Mouse (Mus musculus) cerebellum, postnatal 4 days (tissue): ENCODE measurements at regions not wholly inside any gene's neighbourhood (a gene's known extent, or its start where the extent isn't known, plus 50 kb on each side); places are given as distances from the start of the nearest gene placed in this dataset.
A peak's percentile ranks its signal among the peaks of the same experiment; 100 is the strongest.

ENCODE experiments used
- DNase-seq, 2 experiments: peaks; one replicate each; pipeline ENCODE4 v3.0.0; 2022; ENCODE audit warnings: low spot score in 2 of 2, mixed read lengths in 1 of 2

GRCm38 (mm10) chr3:105130228-105130627, 63.6 kb downstream of the 4930564D02Rik start:
- DNase-seq, result no peak

- DNase-seq, result no peak
Measured at GRCm38 (mm10) chr3:105131053-105131452, 64.4 kb downstream of the 4930564D02Rik start.

- no peak for DNase-seq
Measured at GRCm38 (mm10) chr3:105133011-105133410, 66.4 kb downstream of the 4930564D02Rik start.

- DNase-seq, result no peak
Measured at GRCm38 (mm10) chr3:105141170-105141971, 74.7 kb downstream of the 4930564D02Rik start.

GRCm38 (mm10) chr3:105142631-105143030, 76.0 kb downstream of the 4930564D02Rik start:
- no peak for DNase-seq

GRCm38 (mm10) chr3:105151475-105152157, 85.0 kb downstream of the 4930564D02Rik start:
- DNase-seq, result peak; percentile 47 to 70

- no peak for DNase-seq
Measured at GRCm38 (mm10) chr3:105152158-105152541, 85.5 kb downstream of the 4930564D02Rik start.

GRCm38 (mm10) chr3:105158376-105158775, 91.7 kb downstream of the 4930564D02Rik start:
- no peak for DNase-seq

GRCm38 (mm10) chr3:105165355-105165754, 98.7 kb downstream of the 4930564D02Rik start:
- peak; percentile 25 to 63 for DNase-seq

GRCm38 (mm10) chr3:105169117-105169516, 102.5 kb downstream of the 4930564D02Rik start:
- DNase-seq, result peak in 1 of 2 experiments; percentile 13

- DNase-seq, result no peak
Measured at GRCm38 (mm10) chr3:105171527-105171926, 104.9 kb downstream of the 4930564D02Rik start.

GRCm38 (mm10) chr3:105172054-105172453, 105.4 kb downstream of the 4930564D02Rik start:
- no peak for DNase-seq

- no peak for DNase-seq
Measured at GRCm38 (mm10) chr3:105191303-105191702, 124.7 kb downstream of the 4930564D02Rik start.

- no peak for DNase-seq
Measured at GRCm38 (mm10) chr3:105191830-105192229, 125.2 kb downstream of the 4930564D02Rik start.

- no peak for DNase-seq
Measured at GRCm38 (mm10) chr3:105200735-105201134, 134.1 kb downstream of the 4930564D02Rik start.

- no peak for DNase-seq
Measured at GRCm38 (mm10) chr3:105209164-105209563, 142.5 kb downstream of the 4930564D02Rik start.

- DNase-seq, result no peak
Measured at GRCm38 (mm10) chr3:105211023-105211422, 144.4 kb downstream of the 4930564D02Rik start.

- no peak for DNase-seq
Measured at GRCm38 (mm10) chr3:105211726-105212125, 145.1 kb downstream of the 4930564D02Rik start.

- DNase-seq, result no peak
Measured at GRCm38 (mm10) chr3:105214867-105215266, 148.2 kb downstream of the 4930564D02Rik start.

GRCm38 (mm10) chr3:105215729-105216128, 149.1 kb downstream of the 4930564D02Rik start:
- DNase-seq, result no peak

GRCm38 (mm10) chr3:105219630-105220029, 153.0 kb downstream of the 4930564D02Rik start:
- DNase-seq, result no peak

GRCm38 (mm10) chr3:105220641-105221040, 154.0 kb downstream of the 4930564D02Rik start:
- no peak for DNase-seq

- DNase-seq, result no peak
Measured at GRCm38 (mm10) chr3:105222925-105223324, 156.3 kb downstream of the 4930564D02Rik start.
